Mouse (Mus musculus) small intestine, adult 2 months (tissue): ENCODE results near the gene Syne1. TPM values are rescaled to one million over a fixed set of nuclear protein-coding genes. Genes with fewer than 3 reads are reported as not detected.

Source experiments
- H3K27ac ChIP-seq: fragments of 200-500 bp; 2 replicates; pipeline ENCODE4 v1.5.1; 2012; ENCODE audit warnings: low read depth, low read length, control low read depth, inconsistent platforms; ENCODE audit not compliant: insufficient read depth
- H3K27me3 ChIP-seq: fragments of 200-500 bp; 2 replicates; pipeline ENCODE4 v1.6.1; 2012; ENCODE audit warnings: mild to moderate bottlenecking, moderate library complexity, low read length, inconsistent platforms; ENCODE audit not compliant: control insufficient read depth, insufficient read depth
- H3K36me3 ChIP-seq: fragments of 200-500 bp; 2 replicates; pipeline ENCODE4 v1.6.1; 2012; ENCODE audit warnings: mild to moderate bottlenecking, low read length, control low read depth, inconsistent platforms; ENCODE audit not compliant: control insufficient read depth, insufficient read depth
- H3K4me1 ChIP-seq: fragments of 200-500 bp; 2 replicates; pipeline ENCODE4 v1.6.1; 2012; ENCODE audit warnings: low read length, inconsistent platforms, mixed read lengths; ENCODE audit not compliant: control insufficient read depth, insufficient read depth, insufficient read length
- H3K4me3 ChIP-seq: fragments of 200-500 bp; 2 replicates; pipeline ENCODE4 v1.5.1; 2012; ENCODE audit warnings: low read depth, mild to moderate bottlenecking, control low read depth, inconsistent platforms, low read length, moderate library complexity
- CTCF ChIP-seq: fragments of 200-500 bp; IDR thresholded peaks from 2 replicates; pipeline ENCODE4 v1.5.1; 2012; ENCODE audit warnings: low read depth, mild to moderate bottlenecking, control low read depth, inconsistent platforms, low read length, moderate library complexity, mixed read lengths; ENCODE audit not compliant: insufficient replicate concordance, insufficient read length; ENCODE audit errors: extremely low read depth
- POLR2A ChIP-seq: fragments of 200-500 bp; IDR thresholded peaks from 2 replicates; pipeline ENCODE4 v1.6.1; 2012; ENCODE audit warnings: low read depth, mild to moderate bottlenecking, control low read depth, inconsistent platforms, low read length, moderate library complexity
- WGBS: fragments of 180-500 bp; shearing (Covaris S2); methylation state at CpG from one replicate; pipeline ENCODE4 v1.1.7; 2018; 5-methylcytosine and 5-hydroxymethylcytosine counted together
- polyA plus RNA-seq: library from polyadenylated mRNA; depleted of rRNA; stranded (reverse); fragments of >200 nt; gene quantifications from 2 replicates; pipeline ENCODE4 v1.2.3, GENCODE M21; 2012

Syne1 gene
- polyA plus RNA-seq, 1 experiment = 10.0 TPM

DNA sequence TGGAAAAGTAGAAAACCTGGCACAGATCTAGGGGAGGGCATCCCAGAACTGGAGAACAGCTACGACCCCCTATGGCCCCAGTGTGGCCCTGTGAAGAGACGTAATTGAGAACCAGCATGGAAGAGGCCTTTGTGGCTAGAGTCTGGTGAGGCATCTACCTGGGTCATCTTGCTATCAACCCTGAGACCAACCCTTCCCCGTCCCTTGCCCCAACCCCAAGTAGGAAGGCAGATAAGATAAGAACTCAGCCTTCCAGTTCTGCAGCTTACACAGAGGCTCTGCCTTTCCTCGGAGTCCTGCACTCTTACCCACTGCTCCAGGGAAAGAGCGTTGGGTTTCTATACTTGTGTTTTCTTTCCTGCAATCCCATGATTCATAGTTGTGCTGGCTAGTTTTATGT is 385.8 kb downstream of the Syne1 start:
- TF ChIP-seq CTCF = no peak
- TF ChIP-seq POLR2A = no peak
- Histone ChIP-seq H3K27ac (no peak overlapping the region), H3K36me3 (no peaks in the 10 kb centered on the region), H3K4me3 (no peak overlapping the region), H3K4me1 (no peaks in the 10 kb centered on the region), H3K27me3 (no peaks in the 10 kb centered on the region)
- WGBS = 30% methylated on average over 5 of the region's 5 CpGs

DNA sequence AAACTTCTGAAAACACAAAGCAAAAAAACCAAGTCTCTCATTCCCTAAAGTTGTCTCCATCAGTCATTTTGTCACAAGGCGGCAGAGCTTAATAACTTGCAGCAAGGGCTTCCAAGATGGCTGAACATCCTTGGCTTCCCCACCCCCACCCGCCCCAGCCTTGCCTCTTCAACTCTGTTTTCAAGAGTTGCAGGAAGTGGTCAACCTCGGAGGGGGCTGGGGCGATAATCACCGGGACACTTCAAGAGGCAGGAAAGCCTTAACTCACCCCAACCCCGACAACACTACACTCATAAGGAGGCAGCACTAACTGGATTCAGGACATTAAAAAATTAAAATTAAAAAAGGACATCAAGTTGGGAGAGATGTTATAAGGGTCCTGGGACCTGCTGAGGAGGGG is 387.5 kb downstream of the Syne1 start:
- H3K27ac ChIP-seq = 0 out of 2 replicates have a peak overlapping the region, but pooled peaks have one; percentile 11
- no peak for TF ChIP-seq POLR2A
- H3K36me3 ChIP-seq = no peaks in the 10 kb centered on the region
- H3K4me1 ChIP-seq = no peaks in the 10 kb centered on the region
- H3K4me3 ChIP-seq = no peak overlapping the region
- 48% methylated on average over 6 of the region's 6 CpGs for WGBS
- H3K27me3 ChIP-seq = no peaks in the 10 kb centered on the region

DNA sequence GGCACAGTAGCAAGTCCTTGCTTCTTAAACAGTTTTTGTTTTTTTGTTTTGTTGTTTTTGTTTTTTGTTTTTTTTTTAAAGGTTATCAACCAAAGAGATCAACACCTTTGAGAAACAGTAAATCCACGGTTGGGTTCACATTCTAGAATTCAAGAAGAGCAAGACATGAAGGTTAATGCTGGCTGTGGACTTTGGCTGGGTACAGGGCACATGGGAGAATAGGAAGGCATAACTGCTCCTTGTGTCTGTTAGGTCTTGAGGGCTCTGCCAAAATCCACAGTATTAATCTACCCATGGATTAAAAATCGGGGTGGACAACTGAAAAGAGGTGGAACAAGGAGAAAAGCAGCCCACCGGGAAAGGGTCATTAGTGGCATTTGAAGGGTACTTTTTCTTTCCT is 388.0 kb downstream of the Syne1 start:
- H3K27ac ChIP-seq = 0 out of 2 replicates have a peak overlapping the region, but pooled peaks have one; percentile 11
- no peaks in the 10 kb centered on the region for H3K4me1 ChIP-seq
- no peak for TF ChIP-seq POLR2A
- H3K36me3 ChIP-seq = no peaks in the 10 kb centered on the region
- 71% methylated on average over 3 of the region's 3 CpGs for WGBS
- H3K27me3 ChIP-seq = no peaks in the 10 kb centered on the region
- no peak overlapping the region for H3K4me3 ChIP-seq

DNA sequence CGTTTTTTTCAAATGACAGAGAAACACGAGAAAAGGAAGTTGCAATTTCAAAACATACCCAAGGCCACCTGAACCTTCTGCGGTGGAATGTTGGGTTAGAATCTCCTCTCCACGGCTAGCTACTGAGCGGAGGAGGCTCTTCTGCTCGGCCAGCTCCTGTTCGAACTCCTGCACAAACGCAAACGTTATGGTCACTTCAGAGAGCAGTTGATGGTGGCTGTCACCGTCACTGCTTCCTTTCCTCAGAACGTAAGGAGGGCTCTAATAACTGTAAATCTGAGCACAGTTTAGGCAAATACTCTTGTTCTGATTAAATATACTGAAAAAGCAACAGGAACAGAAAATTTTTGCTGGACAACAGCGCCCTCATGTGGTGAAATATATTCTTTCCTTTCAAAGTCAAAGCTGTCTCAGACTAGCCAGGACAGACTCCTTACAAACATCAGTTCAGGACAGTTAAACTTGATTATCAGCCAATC is 389.8 kb downstream of the Syne1 start:
- 42% methylated on average over 12 of the region's 12 CpGs for WGBS
- no peaks in the 10 kb centered on the region for H3K27me3 ChIP-seq

DNA sequence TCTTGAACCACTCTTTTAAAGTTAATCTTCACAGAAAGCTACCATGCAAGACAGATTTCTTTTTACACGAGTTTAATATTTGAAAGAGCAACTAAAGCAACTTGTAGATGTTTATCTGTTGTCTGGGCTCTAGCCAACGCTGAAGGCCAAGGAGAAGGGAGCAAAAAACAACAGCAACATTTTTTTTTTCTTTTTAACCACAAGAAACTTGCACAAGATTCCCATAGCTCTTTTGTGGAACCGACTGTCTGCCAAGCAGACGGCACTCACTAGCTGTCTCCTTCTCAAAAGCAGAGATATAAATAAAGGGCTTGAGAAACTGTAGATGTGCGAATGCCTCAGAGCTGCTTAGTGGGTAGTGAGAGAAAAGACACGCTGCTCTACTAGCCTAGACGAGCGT is 391.6 kb downstream of the Syne1 start:
- Histone ChIP-seq H3K27ac (no peak overlapping the region), H3K36me3 (0 out of 2 replicates have a peak, but pooled peaks cover 3% of the 10 kb centered on the region), H3K27me3 (no peaks in the 10 kb centered on the region), H3K4me1 (no peaks in the 10 kb centered on the region), H3K4me3 (no peak overlapping the region)
- 59% methylated on average over 8 of the region's 8 CpGs for WGBS
- TF ChIP-seq POLR2A (no peak), CTCF (no peak)

More for the DNA sequence above, 389.8 kb downstream of the Syne1 start:
- Histone ChIP-seq H3K27ac (no peak overlapping the region), H3K4me1 (no peaks in the 10 kb centered on the region), H3K4me3 (no peak overlapping the region), H3K36me3 (no peaks in the 10 kb centered on the region)
- TF ChIP-seq POLR2A (no peak), CTCF (peak; percentile 30; the same call in 1 of the 2 replicates)

DNA sequence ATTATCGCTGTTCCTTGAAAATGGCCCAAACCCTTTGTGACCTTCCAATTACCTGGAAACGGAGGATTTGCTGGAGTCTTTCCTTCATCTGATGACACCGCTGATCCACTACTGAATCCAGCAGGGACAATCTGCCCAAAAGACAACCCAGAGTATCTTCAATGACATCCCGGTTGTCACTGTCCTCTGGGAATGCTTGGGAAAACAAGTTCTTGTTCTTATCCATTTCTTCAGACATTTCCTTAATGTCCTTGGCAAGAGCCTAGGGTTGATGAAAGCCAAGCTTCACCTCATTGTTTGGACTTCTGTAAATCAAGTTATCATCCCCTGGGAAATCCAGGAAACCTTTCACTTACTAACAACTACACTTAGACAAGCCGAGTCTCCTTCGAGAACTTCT is 398.2 kb downstream of the Syne1 start:
- 0 out of 2 replicates have a peak, but pooled peaks cover 3% of the 10 kb centered on the region for H3K36me3 ChIP-seq
- no peaks in the 10 kb centered on the region for H3K27me3 ChIP-seq
- TF ChIP-seq POLR2A (no peak), CTCF (no peak)
- no peak overlapping the region for H3K4me3 ChIP-seq
- WGBS = 89% methylated on average over 6 of the region's 6 CpGs
- H3K4me1 ChIP-seq = no peaks in the 10 kb centered on the region
- H3K27ac ChIP-seq = no peak overlapping the region

DNA sequence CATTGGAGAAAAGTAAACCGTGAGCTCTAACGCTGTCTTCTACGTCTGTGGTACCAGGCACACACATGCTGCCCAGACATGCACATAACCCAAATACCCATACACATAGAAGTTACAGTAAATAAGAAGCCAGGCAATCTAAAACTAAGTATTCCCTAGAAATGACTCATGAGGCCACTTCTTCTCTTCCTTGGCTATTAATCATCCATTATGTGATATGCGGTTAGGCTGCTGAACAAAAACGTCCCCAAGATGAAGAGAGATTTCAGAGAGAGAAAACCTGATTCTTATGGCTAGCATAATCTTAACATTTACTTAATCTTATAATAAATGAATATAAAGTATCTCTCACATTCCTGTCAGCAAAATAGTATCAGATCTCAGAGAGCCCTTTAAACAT is 409.8 kb downstream of the Syne1 start:
- TF ChIP-seq CTCF (no peak), POLR2A (no peak)
- H3K27ac ChIP-seq = no peak overlapping the region
- H3K36me3 ChIP-seq = peaks cover 5% of the 10 kb centered on the region

DNA sequence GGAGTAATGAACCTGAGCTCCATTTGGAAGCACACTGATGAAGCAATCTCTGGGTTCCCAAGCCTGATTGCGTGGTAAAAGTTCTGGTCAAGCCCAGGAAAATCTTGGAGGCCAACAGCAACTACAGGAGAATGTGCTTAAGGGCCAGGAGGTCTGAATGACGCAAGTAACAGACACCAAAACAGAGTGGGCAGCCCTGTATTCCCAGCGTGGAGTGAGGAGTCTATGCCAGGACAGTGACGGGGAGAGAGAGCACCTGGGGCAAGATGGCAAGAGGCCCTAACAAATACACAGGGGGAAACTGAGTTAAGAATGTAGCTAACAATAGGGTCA is 411.4 kb downstream of the Syne1 start:
- Histone ChIP-seq H3K27ac (no peak overlapping the region), H3K27me3 (no peaks in the 10 kb centered on the region), H3K4me3 (no peak overlapping the region), H3K36me3 (peaks cover 5% of the 10 kb centered on the region), H3K4me1 (no peaks in the 10 kb centered on the region)
- 81% methylated on average over 4 of the region's 4 CpGs for WGBS
- no peak for TF ChIP-seq POLR2A
- TF ChIP-seq CTCF = no peak

More for the DNA sequence above, 409.8 kb downstream of the Syne1 start:
- Histone ChIP-seq H3K27me3 (no peaks in the 10 kb centered on the region), H3K4me1 (no peaks in the 10 kb centered on the region), H3K4me3 (no peak overlapping the region)
- 84% methylated on average over 5 of the region's 5 CpGs for WGBS
